9 mouse cellular contexts compared by ENCODE assay signal in genomic region chr13:73831486-73831885, GRCm38 (mm10). TPM values are rescaled to one million over a fixed set of nuclear protein-coding genes. Genes with fewer than 3 reads are reported as not detected.
DNase-seq lines count a peak whose midpoint lies in the region; ATAC-seq and TF ChIP-seq lines count a peak whose summit lies in the region.
"Had no signal": no experiment of that assay in that cellular context is flagged by ENCODE, and none has a peak within 500 bp of the region (broad histone marks: within the 10 kb centered on the region; RNA-seq: fewer than 3 reads in every experiment).

No protein-coding gene starts in this region.

- no peak overlapping the region for H3K27ac ChIP-seq in heart, postnatal 0 days (ENCODE audit: low read depth)
- H3K27ac ChIP-seq in hindbrain, embryonic 11.5 days (ENCODE audit: low read depth, low read length), result no peak overlapping the region
- H3K27ac ChIP-seq in midbrain, embryonic 13.5 days, result no peak overlapping the region
- H3K27ac ChIP-seq: lung, embryonic 15.5 days had no signal

- H3K27me3 ChIP-seq in heart, postnatal 0 days (ENCODE audit: control insufficient read depth, insufficient read depth, low read length), result no peaks in the 10 kb centered on the region
- no peaks in the 10 kb centered on the region for H3K27me3 ChIP-seq in hindbrain, embryonic 11.5 days (ENCODE audit: control insufficient read depth, insufficient read depth, low read length)
- 0 out of 2 replicates have a peak, but pooled peaks cover 3% of the 10 kb centered on the region for H3K27me3 ChIP-seq in midbrain, embryonic 13.5 days
- H3K27me3 ChIP-seq: lung, embryonic 15.5 days had no signal

- no peak overlapping the region for H3K4me3 ChIP-seq in heart, postnatal 0 days (ENCODE audit: low read depth, low read length)
- no peak overlapping the region for H3K4me3 ChIP-seq in hindbrain, embryonic 11.5 days (ENCODE audit: low read depth, low read length)
- H3K4me3 ChIP-seq in midbrain, embryonic 13.5 days (replicated peaks), result no peak overlapping the region
- H3K4me3 ChIP-seq: lung, embryonic 15.5 days had no signal

- no peak overlapping the region for H3K9ac ChIP-seq in heart, postnatal 0 days (replicated peaks; ENCODE audit: low read depth, low read length)
- no peak overlapping the region for H3K9ac ChIP-seq in hindbrain, embryonic 11.5 days (ENCODE audit: low read depth, low read length)
- no peak overlapping the region for H3K9ac ChIP-seq in midbrain, embryonic 13.5 days (replicated peaks)
- H3K9ac ChIP-seq: lung, embryonic 15.5 days had no signal

- no peak for TF ChIP-seq EP300 in heart, postnatal 0 days (IDR thresholded peaks at IDR 0.05; ENCODE audit: low read depth)

- DNase-seq in heart, postnatal 0 days (ENCODE audit: low spot score), result peak; percentile 43
- DNase-seq in heart, adult 11 months, result no peak
- DNase-seq in embryo, embryonic 11.5 days (ENCODE audit: low read depth, low spot score), result peak; percentile 56
- DNase-seq in hindbrain, embryonic 11.5 days (ENCODE audit: low spot score), result peak; percentile 82
- DNase-seq in left cerebral cortex, postnatal 25 days (ENCODE audit: low spot score in 2 of 2), result peak; percentile 39 to 49
- peak; percentile 28 to 79 for DNase-seq in spleen, postnatal 4 days (ENCODE audit: low spot score in 2 of 2)

- peak; percentile 27; the same call in 1 of the 2 replicates for ATAC-seq in heart, postnatal 0 days (ENCODE audit: insufficient read depth, low read depth)
- ATAC-seq in activated CD4-positive, CD25-positive, alpha-beta regulatory T cell, adult 4 months, result peak; percentile 52
- ATAC-seq in hindbrain, embryonic 11.5 days (ENCODE audit: low FRiP score), result no peak
- ATAC-seq in midbrain, embryonic 13.5 days, result peak; percentile 65

- peak; percentile 92 for TF ChIP-seq CTCF in heart, postnatal 0 days (IDR thresholded peaks at IDR 0.05; ENCODE audit: low read depth)

- H3K4me2 ChIP-seq in heart, postnatal 0 days (ENCODE audit: low read depth, low read length), result no peak overlapping the region
- H3K4me2 ChIP-seq in hindbrain, embryonic 11.5 days (replicated peaks; ENCODE audit: low read depth, low read length), result no peak overlapping the region
- H3K4me2 ChIP-seq in midbrain, embryonic 13.5 days (replicated peaks), result no peak overlapping the region
- H3K4me2 ChIP-seq: lung, embryonic 15.5 days had no signal

- WGBS in heart, postnatal 0 days, result 5% methylated on average over 2 of the region's 2 CpGs
- 0% methylated on average over 2 of the region's 2 CpGs for WGBS in hindbrain, embryonic 11.5 days
- WGBS in midbrain, embryonic 13.5 days, result 2% methylated on average over 2 of the region's 2 CpGs

- intact Hi-C loops in left cerebral cortex, postnatal 25 days (cut with DNase I), result loop anchor here (1.0 kb wide), 1 partner anchor 76 kb away; no protein-coding TSS in a partner anchor

- H3K9me3 ChIP-seq in heart, postnatal 0 days (replicated peaks; ENCODE audit: control insufficient read depth, low read length), result no peaks in the 10 kb centered on the region
- H3K9me3 ChIP-seq in hindbrain, embryonic 11.5 days (ENCODE audit: control insufficient read depth, low read length), result no peaks in the 10 kb centered on the region
- no peaks in the 10 kb centered on the region for H3K9me3 ChIP-seq in midbrain, embryonic 13.5 days
- H3K9me3 ChIP-seq: lung, embryonic 15.5 days had no signal

- 0 out of 2 replicates have a peak, but pooled peaks cover 3% of the 10 kb centered on the region for H3K4me1 ChIP-seq in heart, postnatal 0 days (ENCODE audit: control insufficient read depth, insufficient read depth)
- no peaks in the 10 kb centered on the region for H3K4me1 ChIP-seq in hindbrain, embryonic 11.5 days (replicated peaks; ENCODE audit: control insufficient read depth, insufficient read depth, low read length)
- peaks cover 5% of the 10 kb centered on the region; the same call in 1 of the 2 replicates for H3K4me1 ChIP-seq in midbrain, embryonic 13.5 days (replicated peaks)

- no peaks in the 10 kb centered on the region for H3K36me3 ChIP-seq in heart, postnatal 0 days (replicated peaks; ENCODE audit: control insufficient read depth, insufficient read depth, low read length)
- H3K36me3 ChIP-seq in hindbrain, embryonic 11.5 days (ENCODE audit: control insufficient read depth, insufficient read depth, low read length), result no peaks in the 10 kb centered on the region
- H3K36me3 ChIP-seq in midbrain, embryonic 13.5 days, result no peaks in the 10 kb centered on the region
- H3K36me3 ChIP-seq: lung, embryonic 15.5 days had no signal

RNA-seq across cellular contexts. Expression of gene Nkd2, which starts 15.9 kb away (rescaled TPM):
- 14.3 and 22.1 TPM in 2 replicates for total RNA-seq in heart, postnatal 0 days (2014; rRNA removed; ENCODE audit: low replicate concordance)
- 2.2 and 5.7 TPM in 2 replicates for polyA plus RNA-seq in heart, postnatal 0 days (2015; fragmentation: Nextera tagmentation; extraction: Ambion mirVana)
- under 1 TPM in 1 of 2 experiments, not detected in 1; 0.19 TPM for polyA plus RNA-seq in activated CD4-positive, CD25-positive, alpha-beta regulatory T cell, adult 4 months (2017; shearing (Covaris generic))
- 14.7 TPM in 2 replicates for polyA plus RNA-seq in hindbrain, embryonic 11.5 days (2014; fragmentation: Nextera tagmentation; extraction: Ambion mirVana)
- 1 to 10 TPM; 2.2 to 2.6 TPM for total RNA-seq in left cerebral cortex, postnatal 25 days (2021)
- 7.2 and 7.6 TPM in 2 replicates for polyA plus RNA-seq in midbrain, embryonic 13.5 days (2015; fragmentation: Nextera tagmentation; extraction: Ambion mirVana)
